Mouse (Mus musculus) limb, embryonic 11.5 days (tissue): Measurements from ENCODE around the gene Plekho1. TPM values are rescaled to one million over a fixed set of nuclear protein-coding genes. Genes with fewer than 3 reads are reported as not detected.
A peak's percentile ranks its signal among the peaks of the same experiment; 100 is the strongest.
"Not testable (repeated sequence)": the region's sequence is repeated elsewhere in the genome, so short reads cannot be mapped to it uniquely, and the experiment has no call there.

Source experiments
- ATAC-seq: fragments of 200-750 bp; cut with Nextera tagmentation; 2 replicates; pipeline ENCODE4 v1.8.0; 2017; ENCODE audit warnings: low read depth; ENCODE audit not compliant: insufficient number of reproducible peaks, low FRiP score, low TSS enrichment
- DNase-seq: peaks from one replicate; pipeline ENCODE4 v3.0.0-alpha.2; 2015; ENCODE audit warnings: low spot score
- H3K27ac ChIP-seq: fragments of 300-500 bp; sonication (generic); replicated peaks from 2 replicates; pipeline ENCODE4 v1.5.1; 2014; ENCODE audit warnings: low read depth, mild to moderate bottlenecking, low read length
- H3K27me3 ChIP-seq: fragments of 300-500 bp; sonication (generic); 2 replicates; pipeline ENCODE4 v1.6.1; 2014; ENCODE audit warnings: mild to moderate bottlenecking, low read length, mixed read lengths; ENCODE audit not compliant: control insufficient read depth, insufficient read depth
- H3K36me3 ChIP-seq: fragments of 300-500 bp; sonication (generic); 2 replicates; pipeline ENCODE4 v1.6.1; 2014; ENCODE audit warnings: mild to moderate bottlenecking, low read length, moderate library complexity, mixed read lengths; ENCODE audit not compliant: control insufficient read depth, insufficient read depth
- H3K4me1 ChIP-seq: fragments of 300-500 bp; sonication (generic); 2 replicates; pipeline ENCODE4 v1.6.1; 2014; ENCODE audit warnings: low read length, mixed read lengths; ENCODE audit not compliant: control insufficient read depth, insufficient read depth
- H3K4me2 ChIP-seq: fragments of 300-500 bp; sonication (generic); 2 replicates; pipeline ENCODE4 v1.6.1; 2014; ENCODE audit warnings: low read depth, mild to moderate bottlenecking, moderate library complexity; ENCODE audit not compliant: severe bottlenecking
- H3K4me3 ChIP-seq: fragments of 300-500 bp; sonication (generic); 2 replicates; pipeline ENCODE4 v1.5.1; 2014; ENCODE audit warnings: low read depth, low read length
- H3K9ac ChIP-seq: fragments of 300-500 bp; sonication (generic); 2 replicates; pipeline ENCODE4 v1.6.1; 2014; ENCODE audit warnings: mild to moderate bottlenecking, low read length
- H3K9me3 ChIP-seq: fragments of 300-500 bp; sonication (generic); 2 replicates; pipeline ENCODE4 v1.6.1; 2016; ENCODE audit warnings: low read length; ENCODE audit not compliant: control insufficient read depth
- WGBS: fragments of 180-500 bp; shearing (Covaris S2); extraction: QIAGEN DNeasy Blood & Tissue Kit; methylation state at CpG from one replicate; pipeline ENCODE4 v1.1.7; 2014; 5-methylcytosine and 5-hydroxymethylcytosine counted together
- polyA plus RNA-seq: library from polyadenylated mRNA; unstranded; fragments of >200 nt; fragmentation: Nextera tagmentation; extraction: Ambion mirVana; gene quantifications from 2 replicates; pipeline ENCODE4 v1.2.1, GENCODE M21; 2014

Gene Plekho1
- polyA plus RNA-seq, 1 experiment from 2014 or later: 82.7 TPM

DNA sequence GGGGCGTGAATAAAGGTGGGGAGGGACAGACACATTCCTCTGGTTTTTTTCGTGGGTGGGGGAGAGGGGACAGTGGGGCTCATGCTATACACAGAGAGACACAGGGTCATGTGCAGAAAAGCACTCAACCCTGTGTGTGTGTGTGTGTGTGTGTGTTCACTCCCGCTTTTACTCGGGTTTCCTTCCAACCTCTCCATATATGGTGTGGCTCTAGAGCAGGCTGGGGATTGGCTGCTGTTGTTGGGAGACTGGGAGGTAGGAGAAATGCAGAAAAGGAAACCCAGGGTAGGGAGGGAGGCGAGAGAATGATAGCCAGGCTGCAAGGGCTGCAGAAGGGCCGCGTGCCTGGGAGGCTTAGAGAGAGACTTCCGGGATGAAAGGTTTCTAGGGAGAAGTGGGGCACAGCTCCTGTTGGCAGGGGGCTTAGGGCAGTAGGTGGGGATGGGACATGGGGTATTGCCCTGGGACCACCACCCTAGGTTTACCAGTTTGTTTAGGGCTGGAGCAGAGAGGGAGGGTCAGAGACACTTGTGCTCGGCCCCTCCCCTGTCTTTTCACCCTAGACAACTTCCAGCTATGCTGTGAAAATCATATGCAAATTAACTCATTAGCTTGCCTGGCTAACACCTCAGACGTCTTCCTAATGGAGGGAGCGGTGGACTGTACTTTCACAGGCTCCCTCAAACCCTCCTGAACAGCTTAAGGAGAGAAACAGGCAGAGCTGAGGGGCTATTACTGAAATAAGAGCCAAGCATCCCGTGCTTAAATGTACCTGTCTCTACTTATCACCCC is 10.4 kb downstream of the Plekho1 start:
- Histone ChIP-seq H3K4me3 (peak overlapping the region; percentile 20), H3K27ac (peak overlapping the region; percentile 94), H3K9ac (peak overlapping the region; percentile 63), H3K36me3 (peaks cover 15% of the 10 kb centered on the region), H3K4me2 (peak overlapping the region; percentile 49), H3K27me3 (no peaks in the 10 kb centered on the region), H3K9me3 (no peaks in the 10 kb centered on the region), H3K4me1 (peaks cover 20% of the 10 kb centered on the region)
- ATAC-seq: peak; percentile 92
- DNase-seq: peak; percentile 80
- WGBS: 3% methylated on average over 12 of the region's 12 CpGs

GRCm38 (mm10) chr3:95982129-95982528 is 13.7 kb downstream of the Plekho1 start:
- no peak overlapping the region for H3K27ac ChIP-seq
- peaks cover 20% of the 10 kb centered on the region for H3K4me1 ChIP-seq
- H3K9ac ChIP-seq: no peak overlapping the region
- ATAC-seq (no peak), DNase-seq (no peak)
- no peak overlapping the region for H3K4me3 ChIP-seq
- no peaks in the 10 kb centered on the region for H3K36me3 ChIP-seq
- no peak overlapping the region for H3K4me2 ChIP-seq
- no peaks in the 10 kb centered on the region for H3K9me3 ChIP-seq
- H3K27me3 ChIP-seq: no peaks in the 10 kb centered on the region
- 88% methylated on average over 4 of the region's 4 CpGs for WGBS

GRCm38 (mm10) chr3:95980276-95980970 is 15.4 kb downstream of the Plekho1 start:
- Histone ChIP-seq H3K27ac (no peak overlapping the region), H3K4me3 (no peak overlapping the region), H3K4me2 (no peak overlapping the region), H3K36me3 (no peaks in the 10 kb centered on the region), H3K9ac (no peak overlapping the region), H3K27me3 (no peaks in the 10 kb centered on the region), H3K9me3 (no peaks in the 10 kb centered on the region), H3K4me1 (peaks cover 6% of the 10 kb centered on the region)
- 84% methylated on average over 12 of the region's 12 CpGs for WGBS
- DNase-seq: no peak
- no peak for ATAC-seq

- no peak overlapping the region for H3K4me2 ChIP-seq
- no peaks in the 10 kb centered on the region for H3K36me3 ChIP-seq
- ATAC-seq (no peak), DNase-seq (no peak)
- H3K4me3 ChIP-seq: no peak overlapping the region
- WGBS: 87% methylated on average over 9 of the region's 9 CpGs
- no peaks in the 10 kb centered on the region for H3K27me3 ChIP-seq
- no peaks in the 10 kb centered on the region for H3K9me3 ChIP-seq
- H3K9ac ChIP-seq: no peak overlapping the region
- no peaks in the 10 kb centered on the region for H3K4me1 ChIP-seq
- no peak overlapping the region for H3K27ac ChIP-seq
These were observed 17.5 kb downstream of the Plekho1 start for GRCm38 (mm10) chr3:95978265-95978664.

- not testable (repeated sequence) for H3K9ac ChIP-seq, ATAC-seq, DNase-seq, H3K9me3 ChIP-seq, H3K36me3 ChIP-seq, H3K4me2 ChIP-seq, H3K27ac ChIP-seq, H3K4me3 ChIP-seq, H3K4me1 ChIP-seq, H3K27me3 ChIP-seq
- 93% methylated on average over 6 of the region's 7 CpGs for WGBS
These were observed 18.2 kb downstream of the Plekho1 start for GRCm38 (mm10) chr3:95977587-95977986.

DNA sequence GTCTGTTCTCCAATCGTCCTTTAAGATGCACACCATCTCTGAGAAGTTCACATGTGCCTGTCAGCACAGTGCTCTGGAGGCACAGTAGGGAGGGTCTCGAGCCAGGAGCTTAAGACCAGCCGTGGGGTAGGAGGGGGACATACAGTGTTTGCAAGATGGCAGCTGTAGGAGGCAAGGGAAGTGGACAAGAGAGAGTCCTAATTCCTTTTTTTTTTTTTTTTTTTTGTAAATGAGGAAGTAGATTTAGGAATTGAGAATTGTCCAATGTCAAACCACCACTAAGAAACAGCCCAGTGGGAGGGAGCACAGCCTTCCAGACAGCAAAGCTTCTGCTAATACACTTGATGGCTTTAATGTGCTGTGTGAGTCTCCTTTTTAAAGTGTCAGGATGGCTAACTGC is 18.7 kb downstream of the Plekho1 start:
- Histone ChIP-seq H3K9me3 (no peaks in the 10 kb centered on the region), H3K4me3 (no peak overlapping the region), H3K4me1 (no peaks in the 10 kb centered on the region), H3K27me3 (no peaks in the 10 kb centered on the region), H3K9ac (no peak overlapping the region), H3K4me2 (no peak overlapping the region), H3K27ac (no peak overlapping the region), H3K36me3 (no peaks in the 10 kb centered on the region)
- no peak for ATAC-seq
- DNase-seq: no peak
- 65% methylated on average over 3 of the region's 3 CpGs for WGBS

DNA sequence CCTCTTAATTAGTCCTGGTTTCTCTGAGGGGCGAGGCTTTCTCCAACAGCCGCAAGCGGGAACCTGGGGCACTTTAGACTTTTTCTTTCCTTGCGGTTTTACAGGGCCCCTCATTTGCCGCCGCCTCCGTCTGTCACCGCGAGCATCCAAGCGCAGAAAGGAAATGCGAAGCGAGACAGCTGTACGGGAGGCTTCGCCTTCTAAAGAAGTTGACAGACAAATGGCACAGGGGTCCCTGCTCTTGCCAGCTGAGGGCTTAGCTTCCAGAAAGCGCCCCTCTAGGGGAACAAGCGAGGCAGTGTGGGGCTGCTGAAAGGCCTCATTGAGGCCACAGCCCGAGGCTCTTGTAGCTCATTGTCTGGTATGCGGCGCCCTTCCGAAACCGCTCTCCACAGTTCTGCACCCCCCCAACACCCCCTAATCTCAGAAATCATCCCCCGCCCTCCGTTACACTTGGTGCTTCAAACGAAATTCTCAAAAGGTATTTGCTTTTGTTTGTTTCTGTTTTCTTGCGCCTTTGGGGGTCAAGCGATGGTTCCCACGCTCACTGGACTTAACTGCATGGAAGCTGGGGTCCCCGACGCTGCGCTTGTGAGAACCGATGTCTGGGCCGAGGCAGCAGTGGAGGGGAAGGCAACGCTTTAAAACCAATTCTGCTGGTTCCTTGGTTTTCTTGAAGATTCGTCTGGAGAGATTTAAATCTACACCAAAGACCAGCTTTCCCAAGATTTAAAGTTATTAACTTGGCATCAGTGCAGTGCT is 22.7 kb downstream of the Plekho1 start:
- Histone ChIP-seq H3K4me1 (no peaks in the 10 kb centered on the region), H3K27me3 (no peaks in the 10 kb centered on the region), H3K4me2 (peak overlapping the region; percentile 36), H3K27ac (0 out of 2 replicates have a peak overlapping the region, but pooled peaks have one; percentile 1), H3K4me3 (peak overlapping the region; percentile 7; the same call in 1 of the 2 replicates), H3K9me3 (no peaks in the 10 kb centered on the region), H3K9ac (peak overlapping the region; percentile 5; the same call in 1 of the 2 replicates), H3K36me3 (no peaks in the 10 kb centered on the region)
- 4% methylated on average over 34 of the region's 34 CpGs for WGBS
- peak; percentile 72 for DNase-seq
- peak; percentile 65; the same call in 1 of the 2 replicates for ATAC-seq

GRCm38 (mm10) chr3:95972251-95972872 is 23.4 kb downstream of the Plekho1 start:
- Histone ChIP-seq H3K4me3 (peak overlapping the region; percentile 7; the same call in 1 of the 2 replicates), H3K27me3 (no peaks in the 10 kb centered on the region), H3K9ac (no peak overlapping the region), H3K9me3 (no peaks in the 10 kb centered on the region), H3K4me1 (no peaks in the 10 kb centered on the region), H3K36me3 (no peaks in the 10 kb centered on the region), H3K4me2 (peak overlapping the region; percentile 36), H3K27ac (0 out of 2 replicates have a peak overlapping the region, but pooled peaks have one; percentile 1)
- WGBS: 74% methylated on average over 12 of the region's 12 CpGs
- no peak for ATAC-seq
- no peak for DNase-seq
